Mouse (Mus musculus) kidney, adult 9 months (tissue): ENCODE measurements around the gene Hoxa6.
A peak's percentile ranks its signal among the peaks of the same experiment; 100 is the strongest.

Source experiments
- DNase-seq: peaks from one replicate; pipeline ENCODE4 v3.0.0; 2022

The Hoxa6 gene

DNA sequence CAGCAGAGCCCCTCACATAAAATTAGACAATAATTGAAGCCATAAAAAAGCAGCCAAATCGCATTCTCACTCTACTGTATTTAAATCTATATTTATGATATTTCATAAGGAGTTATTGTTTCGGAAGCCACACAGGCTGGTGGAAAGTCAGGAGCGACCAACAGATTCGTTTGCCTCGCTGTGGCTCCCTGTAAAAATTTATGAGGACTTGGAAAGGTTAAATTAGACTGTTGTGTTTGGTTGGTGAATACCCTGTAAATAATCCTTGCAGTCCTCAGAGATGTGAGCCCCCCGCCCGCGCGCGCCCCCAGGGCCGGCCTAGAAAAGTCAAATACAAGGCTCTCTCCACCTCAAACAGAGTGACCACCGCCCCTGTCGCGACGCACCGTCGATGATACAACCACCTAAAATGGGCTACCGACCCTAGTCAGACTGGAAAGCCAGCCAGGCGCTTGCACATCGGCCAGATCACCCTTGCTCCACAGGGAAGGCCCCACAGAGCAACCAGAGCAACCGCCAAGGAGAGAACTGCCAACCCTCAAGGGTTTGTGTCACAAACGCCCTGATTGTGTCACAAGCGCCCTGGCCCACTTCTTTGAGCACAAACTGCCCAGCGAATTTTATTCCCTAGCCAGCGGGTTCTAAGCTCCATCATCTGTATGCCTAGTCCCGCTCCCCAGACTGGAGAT, 18.2 kb upstream of the Hoxa6 start:
- DNase-seq = peak; percentile 40

DNA sequence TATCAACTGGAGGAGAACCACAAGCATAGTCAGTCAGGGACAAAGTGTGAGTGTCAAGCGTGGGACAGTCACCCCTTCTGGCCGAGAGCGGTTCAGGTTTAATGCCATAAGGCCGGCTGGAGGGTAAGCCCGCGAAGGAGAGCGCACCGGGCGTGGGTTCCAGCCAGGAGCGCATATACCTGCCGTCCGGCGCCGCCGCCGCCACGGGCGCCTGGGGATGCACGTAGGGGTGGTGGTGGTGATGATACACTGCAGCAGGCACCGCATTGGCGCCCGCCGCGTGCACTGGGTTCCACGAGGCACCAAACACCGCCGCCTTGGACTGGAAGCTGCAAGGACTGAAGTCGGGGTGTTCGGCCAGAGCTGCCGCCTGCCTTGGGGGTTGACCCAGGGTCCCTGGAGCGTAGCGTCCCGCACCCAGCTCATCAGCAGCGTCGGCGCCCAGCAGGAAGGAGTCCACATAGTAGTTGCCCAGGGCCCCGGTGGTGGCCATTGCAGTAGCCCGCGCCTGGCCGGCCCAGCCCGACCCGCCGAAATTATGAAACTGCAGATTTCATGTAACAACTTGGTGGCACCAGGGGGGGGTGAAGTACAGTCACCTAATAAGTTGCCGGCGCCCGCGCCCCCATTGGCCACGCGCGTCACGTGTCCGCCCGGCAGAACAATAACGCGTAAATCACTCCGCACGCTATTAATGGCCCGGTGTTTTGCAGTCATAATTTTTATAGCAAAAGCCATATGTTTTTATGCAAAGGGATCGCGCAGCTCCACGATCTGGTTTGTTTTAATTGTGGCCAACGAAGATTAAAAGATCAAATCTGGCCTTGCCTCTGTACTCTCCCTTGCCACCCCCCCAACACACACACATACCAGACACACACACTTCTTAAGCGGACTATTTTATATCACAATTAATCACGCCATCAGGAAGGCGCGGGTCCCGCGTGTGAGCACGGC, 17.4 kb upstream of the Hoxa6 start:
- peak; percentile 95 for DNase-seq

DNA sequence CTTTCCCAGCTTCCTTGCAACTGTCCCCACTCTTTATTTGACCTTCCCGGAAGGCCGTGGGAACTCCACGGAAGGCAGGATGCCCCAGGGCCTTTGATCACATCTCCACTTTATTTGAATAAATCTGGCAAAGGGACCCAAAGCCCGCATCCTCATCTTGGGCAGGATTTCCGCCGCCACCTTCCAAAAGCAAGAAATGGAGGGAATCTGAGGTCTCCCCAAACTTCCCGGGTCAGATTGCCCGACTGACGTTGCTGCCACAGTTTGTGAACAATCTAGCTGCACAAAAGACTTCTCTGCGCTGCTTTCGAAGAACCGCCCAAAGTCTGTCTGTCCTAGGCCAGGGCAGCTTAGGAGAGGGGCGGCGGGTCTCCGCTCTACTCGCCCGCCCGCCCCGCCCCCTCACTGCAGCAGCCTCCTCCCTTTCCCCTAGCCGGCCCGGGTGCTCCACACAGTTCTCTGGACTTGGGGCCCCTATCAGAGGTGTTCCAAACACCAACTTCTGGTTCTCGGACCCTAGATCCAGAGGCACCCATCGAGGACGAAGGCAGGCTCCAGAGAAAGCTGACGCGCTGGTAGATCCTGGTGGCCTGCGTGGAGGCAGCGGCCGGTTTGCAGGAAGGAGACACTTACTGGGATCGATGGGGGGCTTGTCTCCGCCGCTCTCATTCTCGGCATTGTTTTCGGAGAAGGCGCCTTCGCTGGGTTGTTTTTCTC, 16.5 kb upstream of the Hoxa6 start:
- DNase-seq = peak; percentile 44

DNA sequence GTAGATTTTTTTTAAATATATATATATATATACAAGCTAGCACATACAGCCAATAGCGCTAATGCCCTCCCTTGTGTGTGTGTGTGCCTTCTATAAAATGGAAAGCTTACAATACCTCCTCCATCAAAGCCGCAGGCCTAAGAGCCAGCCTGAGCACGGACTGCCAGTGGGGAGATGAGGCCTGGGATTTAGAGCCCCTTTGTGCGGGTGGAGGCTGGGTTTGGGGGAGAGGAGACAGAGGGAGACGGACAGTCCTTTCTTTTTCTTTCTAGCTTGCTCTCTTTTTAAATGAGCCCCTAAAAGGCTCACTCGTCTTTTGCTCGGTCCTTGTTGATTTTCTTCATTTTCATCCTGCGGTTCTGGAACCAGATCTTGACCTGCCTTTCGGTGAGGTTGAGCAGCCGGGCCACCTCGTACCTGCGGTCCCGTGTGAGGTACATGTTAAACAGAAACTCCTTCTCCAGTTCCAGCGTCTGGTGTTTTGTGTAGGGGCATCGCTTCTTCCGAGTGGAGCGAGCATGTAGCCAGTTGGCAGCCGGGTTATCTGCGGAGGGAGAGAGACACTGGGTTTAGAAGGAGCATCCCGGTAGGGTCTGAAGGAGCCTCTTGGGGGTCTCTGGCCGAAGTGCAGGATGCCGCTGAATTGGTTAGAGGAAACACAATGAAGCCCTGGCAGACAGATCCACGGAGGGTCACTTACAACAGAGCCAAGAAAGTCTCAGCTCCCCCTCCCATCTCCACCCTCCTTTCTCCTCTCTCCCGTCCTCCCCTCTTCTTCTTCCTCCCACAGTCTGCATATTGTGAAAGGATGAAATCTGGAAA, 15.6 kb upstream of the Hoxa6 start:
- peak; percentile 42 for DNase-seq

DNA sequence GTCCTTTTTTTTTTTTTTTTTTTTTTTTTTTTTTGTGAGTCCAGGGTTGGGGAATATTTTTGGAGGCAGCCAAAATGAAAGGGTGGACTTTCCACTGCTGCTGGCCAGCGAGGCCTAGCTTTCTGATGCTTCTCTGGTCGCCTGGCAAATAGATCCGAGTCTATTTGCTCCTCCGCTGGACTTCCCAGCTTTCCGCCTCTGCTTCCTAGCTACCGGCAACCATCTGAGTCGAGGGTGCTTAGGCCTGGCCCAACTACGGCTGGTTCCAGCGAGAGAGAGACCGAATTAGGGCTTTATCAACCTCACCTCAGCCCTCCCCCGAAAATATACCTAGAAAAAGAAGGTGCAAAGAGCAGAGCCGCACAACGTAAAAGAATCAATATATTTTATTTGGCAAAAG, 14.2 kb upstream of the Hoxa6 start:
- peak; percentile 37 for DNase-seq

DNA sequence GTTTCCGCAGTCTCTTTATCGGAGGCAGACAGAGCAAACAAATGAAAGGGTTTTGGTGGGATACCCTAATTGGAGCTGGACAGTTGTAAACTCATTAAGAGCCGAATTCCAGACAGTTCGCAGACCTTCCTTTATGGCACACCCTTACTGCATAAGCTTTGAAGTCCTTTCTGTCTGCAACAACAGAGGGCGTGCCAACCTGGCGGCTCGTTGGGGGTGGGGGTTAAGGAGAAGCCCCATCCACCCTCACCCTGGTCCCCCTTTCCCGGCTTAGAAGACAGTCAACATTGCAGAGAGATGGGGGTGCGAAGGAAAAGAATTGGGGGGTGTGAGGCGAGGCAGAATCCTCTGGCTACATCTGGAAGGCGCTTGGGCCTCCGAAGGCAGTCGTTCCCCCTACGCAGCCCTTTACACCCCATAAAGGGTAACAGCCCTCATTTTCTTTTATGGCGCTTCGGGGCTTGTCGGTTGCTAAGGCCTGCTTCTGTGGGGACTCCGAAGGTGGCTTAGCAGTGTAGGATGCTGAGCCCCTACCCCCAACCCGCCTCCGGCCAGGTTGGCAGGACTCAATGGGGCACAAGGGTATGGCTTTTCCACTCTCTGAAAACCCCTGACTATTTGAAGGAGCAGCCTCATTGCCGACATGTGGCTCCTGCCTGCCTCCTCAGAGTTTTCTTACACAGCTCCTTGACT, 13.6 kb upstream of the Hoxa6 start:
- no peak for DNase-seq

DNA sequence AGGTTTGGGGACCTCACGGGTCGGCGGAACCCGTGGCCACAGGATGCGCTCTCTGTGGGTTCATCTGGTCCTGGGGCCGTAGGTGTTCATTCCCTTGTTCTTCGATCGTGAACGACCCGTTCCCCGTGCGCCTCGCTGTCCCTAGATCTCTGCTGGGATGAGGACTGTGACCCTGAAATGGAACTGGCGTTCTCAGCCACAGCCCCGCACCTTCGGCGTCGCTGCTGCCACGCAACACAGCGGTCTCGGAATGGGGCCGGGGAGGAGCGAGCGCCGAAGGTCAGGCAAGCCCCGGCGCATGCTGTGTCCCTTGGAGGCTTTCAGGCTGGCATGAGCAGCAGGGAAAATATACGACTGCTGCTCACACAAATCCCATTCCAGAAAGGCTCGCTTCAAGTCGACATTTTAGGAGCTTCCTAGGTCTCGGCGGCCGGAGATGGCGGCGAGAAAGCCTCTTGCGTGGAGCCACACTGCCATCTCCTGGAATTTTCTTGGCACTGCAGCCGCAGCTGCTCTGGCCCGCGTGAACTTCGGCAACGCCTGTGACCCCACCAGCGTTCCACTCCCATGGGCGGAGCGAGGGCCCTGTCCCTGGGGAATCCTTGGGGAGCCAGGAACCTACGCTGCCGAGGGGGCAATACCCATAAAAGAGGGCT, 12.9 kb upstream of the Hoxa6 start, which contains the start of gene Hoxa7:
Gene Hoxa7, minus strand, starts transcription at position 518 of the 656 bp plus-strand sequence.
- DNase-seq = peak; percentile 97

DNA sequence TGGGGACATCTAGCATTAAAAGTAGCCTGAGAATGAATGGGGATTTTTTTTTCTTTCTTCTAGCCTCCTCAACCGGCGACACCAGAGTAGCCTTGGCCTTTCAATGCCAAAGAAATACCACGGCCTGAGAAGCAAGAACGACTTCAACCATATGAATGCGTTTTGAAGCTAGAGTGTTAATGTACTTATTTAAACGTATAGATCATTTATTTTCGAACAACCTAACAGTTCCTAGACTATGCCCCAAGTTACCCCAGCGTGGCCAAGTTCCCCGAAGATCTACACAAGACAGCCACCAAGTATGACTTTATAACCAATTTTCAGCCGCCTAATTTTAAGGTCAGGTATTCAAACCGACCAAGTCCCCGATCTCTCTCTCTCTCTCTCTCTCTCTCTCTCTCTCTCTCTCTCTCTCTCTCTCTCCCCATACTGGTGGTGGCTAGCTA, 12.4 kb upstream of the Hoxa6 start:
- DNase-seq = no peak

DNA sequence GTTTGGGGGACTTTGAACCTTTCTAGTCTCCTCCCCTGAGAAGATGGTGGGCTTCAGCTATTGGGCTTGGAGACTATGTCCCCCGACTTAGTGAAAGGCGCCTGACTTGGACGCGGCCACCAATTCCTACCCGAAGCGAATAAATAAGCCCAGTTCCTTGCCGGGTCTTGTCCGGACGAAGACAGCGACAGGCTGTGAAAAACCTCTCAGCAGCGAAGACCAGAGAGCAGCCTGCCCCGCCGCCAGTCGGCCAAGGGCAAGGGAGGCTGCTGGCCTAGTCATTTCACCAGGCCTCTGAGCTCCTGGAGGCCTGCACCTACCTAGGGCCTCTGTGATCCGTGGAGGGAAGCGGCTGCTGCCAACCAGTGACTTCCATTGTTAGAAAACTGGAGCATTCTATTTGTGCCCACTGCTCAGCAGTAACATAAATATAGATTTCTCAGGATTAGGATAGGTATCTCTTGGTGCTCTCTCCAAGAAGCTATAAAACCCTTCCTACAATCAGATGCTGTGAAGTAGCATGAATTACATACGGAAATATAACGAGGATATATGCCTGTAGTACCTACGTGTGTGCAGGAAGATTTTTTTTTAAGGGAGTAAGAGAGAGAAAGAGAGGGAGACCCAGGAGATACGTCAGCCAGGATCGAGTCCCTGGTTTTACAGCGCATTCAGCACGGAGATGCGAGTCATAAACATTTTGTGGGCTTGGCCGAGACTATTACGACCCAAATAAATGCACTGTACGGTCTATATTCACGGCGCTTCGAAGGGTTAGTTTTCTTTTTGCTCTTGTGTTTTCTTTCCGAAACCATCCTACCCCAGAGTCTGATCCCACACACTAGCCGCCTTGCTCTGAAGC, 11.7 kb upstream of the Hoxa6 start:
- peak; percentile 75 for DNase-seq

DNA sequence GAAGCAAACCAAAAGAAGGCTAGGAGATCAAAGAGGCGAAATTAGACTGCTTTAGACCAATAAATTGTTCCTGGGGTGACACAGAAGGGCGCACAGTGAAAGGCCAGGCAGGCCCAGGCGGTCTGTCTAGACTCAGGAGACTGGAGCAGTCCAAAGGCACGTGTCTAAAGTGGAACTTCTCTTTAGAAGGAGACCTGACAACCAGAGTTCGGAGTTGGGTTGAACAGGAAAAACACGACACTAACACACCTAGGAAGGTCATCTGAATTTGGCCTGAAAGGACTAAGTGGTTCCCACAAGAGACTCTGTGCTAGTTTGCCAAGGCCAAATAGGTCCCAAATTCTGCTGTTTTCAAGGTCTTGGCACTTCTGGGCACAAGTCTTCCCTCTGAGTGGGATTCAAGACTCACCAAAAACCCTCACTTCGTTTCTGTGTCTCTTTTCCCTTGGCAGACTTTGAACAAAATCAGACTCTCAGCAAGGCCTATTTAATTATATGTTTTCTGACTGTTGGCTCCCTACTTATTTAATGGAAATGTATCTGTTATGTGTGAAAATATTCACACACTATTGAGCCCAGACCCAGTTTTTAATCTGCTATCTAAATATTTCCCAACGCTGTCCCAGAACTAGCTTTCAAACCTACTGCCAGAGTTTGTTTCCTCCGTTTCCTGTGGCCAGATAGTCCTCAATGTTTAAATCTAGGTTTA, 10.9 kb upstream of the Hoxa6 start:
- peak; percentile 54 for DNase-seq

DNA sequence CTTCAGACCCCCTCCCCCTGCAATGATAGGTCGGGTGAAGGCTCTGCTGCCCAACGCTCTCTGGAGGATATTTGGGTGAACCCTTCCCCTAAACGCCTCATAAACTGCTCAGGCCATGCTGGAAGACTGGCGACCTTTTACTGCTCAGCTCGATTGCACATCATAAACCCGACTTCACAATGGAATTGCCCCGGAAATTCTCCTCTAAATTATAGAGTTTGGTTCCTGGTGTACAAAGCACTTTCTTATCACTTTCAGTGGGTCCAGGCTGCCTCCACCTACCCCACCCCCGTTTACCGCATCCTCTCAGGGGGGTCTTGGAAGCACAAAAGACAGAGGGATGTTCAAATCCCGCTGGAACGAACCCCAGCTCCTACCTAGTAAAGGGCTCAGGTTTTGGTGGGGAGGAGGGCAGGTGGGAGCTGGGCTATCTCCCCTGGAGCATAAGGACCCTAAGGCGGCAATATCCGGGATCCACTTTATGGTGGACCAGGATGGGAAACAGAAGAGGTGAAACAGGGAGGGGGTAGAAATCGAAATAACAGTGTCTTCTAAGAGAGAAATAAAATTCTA, 10.2 kb upstream of the Hoxa6 start:
- peak; percentile 45 for DNase-seq

DNA sequence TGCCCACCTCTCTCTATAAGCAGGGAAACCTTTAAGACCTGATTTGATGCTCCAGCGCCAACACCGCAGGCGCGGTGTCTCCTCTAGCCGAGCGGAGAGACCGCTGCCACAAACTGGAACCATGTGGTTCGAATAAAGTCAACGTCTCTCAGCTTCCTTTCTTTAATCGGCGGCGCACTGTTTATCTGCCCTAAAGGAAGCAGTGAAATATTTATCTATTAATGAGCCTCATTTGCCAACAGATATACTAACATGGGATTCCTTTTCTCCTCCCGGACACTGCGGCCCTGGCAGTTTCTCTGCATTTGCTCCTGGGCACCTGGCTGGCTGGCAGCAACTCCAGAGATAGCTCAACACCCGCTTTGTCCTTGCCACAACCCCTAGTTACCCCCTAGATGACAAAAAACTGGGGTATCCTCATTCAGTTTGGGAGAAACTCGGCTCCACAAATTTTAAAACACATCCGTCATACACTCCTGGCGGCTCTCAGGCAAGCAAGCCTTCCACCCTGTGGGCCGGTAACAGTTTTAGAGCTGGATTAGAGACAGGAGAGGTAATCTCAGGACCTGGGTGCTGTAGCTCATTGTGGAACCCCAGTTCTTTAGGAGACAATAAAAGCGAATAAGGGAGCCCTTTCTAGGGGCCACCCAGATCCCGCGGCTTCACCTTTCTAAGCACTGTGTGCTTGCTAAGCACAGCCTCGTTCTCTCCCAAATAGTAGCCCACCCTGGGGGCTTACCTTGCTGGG, 9.5 kb upstream of the Hoxa6 start:
- peak; percentile 52 for DNase-seq

DNA sequence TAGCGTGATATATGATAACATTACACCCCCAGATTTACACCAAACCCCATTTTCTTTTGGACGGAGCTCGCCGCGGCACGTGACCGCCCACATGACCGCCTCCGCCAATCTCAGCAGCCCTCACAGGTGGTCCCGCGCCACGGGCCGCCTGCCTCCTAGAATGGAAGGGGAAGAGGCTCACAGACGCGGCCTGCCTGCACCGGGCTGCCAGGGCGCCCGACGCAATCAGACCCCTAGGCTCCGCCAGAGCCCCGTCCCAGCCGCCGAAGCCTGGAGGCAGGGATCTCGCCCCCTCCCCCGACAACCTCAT, 8.9 kb upstream of the Hoxa6 start:
- peak; percentile 96 for DNase-seq

DNA sequence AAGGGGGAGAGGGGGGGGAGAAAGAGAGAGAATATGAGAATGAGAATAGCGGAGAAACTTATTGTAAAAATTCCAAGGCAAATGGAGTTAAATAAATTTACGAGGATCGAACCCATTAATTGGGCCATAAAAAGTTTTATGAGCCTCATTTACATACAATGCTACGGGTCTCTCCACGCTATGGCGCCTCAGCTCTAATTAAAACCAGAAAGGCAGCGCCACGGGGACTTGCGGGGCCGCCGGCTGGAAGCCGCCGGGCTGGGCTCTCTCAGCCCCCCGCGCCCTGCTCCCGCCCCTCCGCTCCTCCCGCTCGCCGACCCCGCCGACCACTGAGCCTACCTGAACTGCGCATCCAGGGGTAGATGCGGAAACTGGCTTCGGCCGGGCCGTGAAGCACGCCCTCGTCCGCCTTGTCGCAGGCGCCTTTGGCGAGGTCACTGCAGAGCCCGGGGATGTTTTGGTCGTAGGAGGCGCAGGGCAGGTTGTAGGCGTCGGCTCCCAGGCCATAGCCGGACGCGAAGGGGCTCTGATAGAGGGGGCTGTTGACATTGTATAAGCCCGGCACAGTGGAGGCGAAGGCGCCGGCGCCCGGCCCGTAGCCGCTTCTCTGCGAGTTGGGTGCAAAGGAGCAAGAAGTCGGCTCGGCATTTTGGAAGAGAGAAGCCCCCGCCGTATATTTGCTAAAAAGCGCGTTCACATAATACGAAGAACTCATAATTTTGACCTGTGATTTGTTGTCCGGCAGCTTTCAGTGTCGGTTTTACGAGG, 8.4 kb upstream of the Hoxa6 start:
- no peak for DNase-seq

DNA sequence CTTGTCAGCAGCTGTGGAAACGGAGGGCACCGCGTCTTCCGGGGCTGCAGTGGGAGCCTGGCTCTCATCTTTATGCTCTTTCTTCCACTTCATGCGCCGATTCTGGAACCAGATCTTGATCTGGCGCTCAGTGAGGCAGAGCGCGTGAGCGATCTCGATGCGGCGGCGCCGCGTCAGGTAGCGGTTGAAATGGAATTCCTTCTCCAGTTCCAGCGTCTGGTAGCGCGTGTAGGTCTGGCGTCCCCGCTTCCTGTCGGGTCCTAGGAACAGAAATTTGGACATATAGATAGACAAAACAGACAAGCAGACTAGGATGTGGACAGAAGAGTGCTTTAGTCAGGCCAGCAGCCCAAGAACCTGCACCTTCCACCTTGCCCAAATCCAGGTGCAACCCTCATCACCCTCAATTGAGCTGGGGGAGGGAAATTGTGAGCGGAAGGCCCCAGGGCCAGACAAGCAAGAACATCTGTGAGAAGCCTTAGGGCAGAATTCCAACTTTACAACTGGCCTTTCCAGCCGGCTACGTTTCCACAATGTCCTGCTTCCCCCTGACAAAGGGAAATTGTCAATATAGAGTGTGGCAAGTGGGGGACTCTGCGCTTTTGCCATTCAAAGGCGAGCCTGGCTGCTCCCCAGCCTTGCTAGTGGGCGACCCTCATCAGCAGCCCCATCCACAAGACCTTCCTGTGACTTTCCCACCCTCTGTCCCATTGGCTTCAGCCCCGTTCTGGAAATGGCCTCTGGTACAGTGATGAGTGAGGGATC, 7.4 kb upstream of the Hoxa6 start:
- peak; percentile 52 for DNase-seq

DNA sequence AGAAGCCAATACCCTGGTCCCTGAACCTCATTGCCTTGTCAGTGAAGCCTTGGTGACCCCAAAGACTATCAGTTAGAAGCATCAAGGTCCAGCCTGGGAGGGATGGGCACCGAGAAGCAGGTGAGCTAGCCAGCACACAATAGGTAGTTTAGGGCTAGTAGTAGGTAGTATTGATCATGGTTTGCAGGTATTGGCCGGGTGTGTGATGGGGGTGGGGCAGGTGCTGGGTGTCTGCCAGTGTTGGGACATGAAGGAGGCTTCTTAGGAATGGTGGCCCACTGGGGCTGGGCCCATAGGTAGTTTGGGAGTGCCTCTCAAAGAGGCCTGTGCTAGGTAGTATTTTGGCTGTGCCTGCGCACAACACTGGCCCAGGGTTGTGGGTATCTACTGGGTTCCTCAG, 6.5 kb upstream of the Hoxa6 start:
- DNase-seq = peak; percentile 31

DNA sequence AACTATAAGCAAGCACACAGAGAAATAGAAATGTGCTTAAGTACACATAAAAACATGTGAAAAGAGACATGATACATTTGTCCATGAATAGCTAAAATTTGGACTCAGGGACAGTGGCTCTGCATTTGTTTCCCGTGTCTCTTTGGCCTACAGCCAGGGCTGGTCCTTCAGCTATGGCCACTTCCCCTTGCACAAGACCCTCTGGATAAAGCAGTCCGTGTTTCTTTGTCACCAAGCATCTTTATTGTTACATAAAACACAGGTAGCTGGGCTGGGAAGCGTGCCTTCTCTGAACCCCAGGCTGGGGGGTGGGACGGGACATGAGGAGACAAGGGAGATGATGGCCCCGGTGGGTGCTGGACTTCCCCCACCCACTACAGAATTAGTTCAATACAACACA, 5.7 kb upstream of the Hoxa6 start:
- DNase-seq = peak; percentile 36
